Mouse (Mus musculus) liver, embryonic 15.5 days (tissue): Measurements from ENCODE around the gene Nprl2. TPM values are rescaled to one million over a fixed set of nuclear protein-coding genes. Genes with fewer than 3 reads are reported as not detected.

Experiments used
- ATAC-seq: fragments of 200-750 bp; cut with Nextera tagmentation; 2 replicates; pipeline ENCODE4 v1.8.0; 2017; ENCODE audit warnings: moderate number of reproducible peaks, mild to moderate bottlenecking, moderate library complexity; ENCODE audit not compliant: insufficient read depth
- H3K27ac ChIP-seq: fragments of 300-500 bp; sonication (generic); replicated peaks from 2 replicates; pipeline ENCODE4 v1.5.1; 2015; ENCODE audit warnings: mild to moderate bottlenecking, inconsistent platforms
- H3K27me3 ChIP-seq: fragments of 300-500 bp; sonication (generic); 2 replicates; pipeline ENCODE4 v1.6.1; 2015; ENCODE audit warnings: mild to moderate bottlenecking, inconsistent platforms
- H3K36me3 ChIP-seq: fragments of 300-500 bp; sonication (generic); replicated peaks from 2 replicates; pipeline ENCODE4 v1.6.1; 2015; ENCODE audit warnings: moderate library complexity, mild to moderate bottlenecking, inconsistent platforms
- H3K4me1 ChIP-seq: fragments of 300-500 bp; sonication (generic); replicated peaks from 2 replicates; pipeline ENCODE4 v1.6.1; 2015; ENCODE audit warnings: inconsistent platforms
- H3K4me2 ChIP-seq: fragments of 300-500 bp; sonication (generic); 2 replicates; pipeline ENCODE4 v1.6.1; 2015; ENCODE audit warnings: moderate library complexity, mild to moderate bottlenecking, inconsistent platforms
- H3K4me3 ChIP-seq: fragments of 300-500 bp; sonication (generic); replicated peaks from 2 replicates; pipeline ENCODE4 v1.5.1; 2015; ENCODE audit warnings: mild to moderate bottlenecking, inconsistent platforms
- H3K9ac ChIP-seq: fragments of 300-500 bp; sonication (generic); 2 replicates; pipeline ENCODE4 v1.6.1; 2015; ENCODE audit warnings: moderate library complexity, mild to moderate bottlenecking, inconsistent platforms
- H3K9me3 ChIP-seq: fragments of 300-500 bp; sonication (generic); replicated peaks from 2 replicates; pipeline ENCODE4 v1.6.1; 2016; ENCODE audit warnings: inconsistent platforms
- WGBS: fragments of 180-500 bp; shearing (Covaris S2); methylation state at CpG from one replicate; pipeline ENCODE4 v1.1.7; 2015; ENCODE audit warnings: mixed read lengths; ENCODE audit not compliant: insufficient replicate concordance; 5-methylcytosine and 5-hydroxymethylcytosine counted together
- polyA plus RNA-seq: library from polyadenylated mRNA; unstranded; fragments of >200 nt; fragmentation: Nextera tagmentation; extraction: Ambion mirVana; gene quantifications from 2 replicates; pipeline ENCODE4 v1.2.1, GENCODE M21; 2015

Nprl2 gene
- polyA plus RNA-seq, 1 experiment from 2014 or later = 11.2 TPM

DNA sequence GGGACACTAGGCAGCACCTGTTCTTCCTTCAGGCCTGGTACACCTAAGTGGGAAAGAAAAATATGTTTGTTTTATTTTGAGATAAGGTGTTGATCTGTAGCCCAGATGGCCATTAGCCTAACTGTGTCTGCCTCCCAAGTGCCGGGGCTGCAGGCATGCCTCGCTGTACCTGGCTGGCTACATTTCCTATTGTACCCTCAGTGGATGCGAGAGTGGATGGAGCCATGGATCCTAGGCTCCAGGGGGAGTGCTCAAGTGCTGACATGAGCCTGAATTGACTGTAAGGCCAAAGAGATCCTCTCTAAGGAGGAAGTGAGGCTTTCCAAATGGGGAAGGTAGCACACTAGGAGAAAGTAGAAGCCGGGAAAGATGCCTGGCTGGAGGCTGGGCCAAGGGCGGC, 5.9 kb downstream of the Nprl2 start:
- 64% methylated on average over 5 of the region's 5 CpGs for WGBS
- Histone ChIP-seq H3K27ac (no peak overlapping the region), H3K4me2 (no peak overlapping the region), H3K4me3 (no peak overlapping the region), H3K27me3 (peaks cover 48% of the 10 kb centered on the region), H3K9me3 (no peaks in the 10 kb centered on the region), H3K9ac (no peak overlapping the region), H3K36me3 (peaks cover 17% of the 10 kb centered on the region), H3K4me1 (peaks cover 61% of the 10 kb centered on the region)
- no peak for ATAC-seq

DNA sequence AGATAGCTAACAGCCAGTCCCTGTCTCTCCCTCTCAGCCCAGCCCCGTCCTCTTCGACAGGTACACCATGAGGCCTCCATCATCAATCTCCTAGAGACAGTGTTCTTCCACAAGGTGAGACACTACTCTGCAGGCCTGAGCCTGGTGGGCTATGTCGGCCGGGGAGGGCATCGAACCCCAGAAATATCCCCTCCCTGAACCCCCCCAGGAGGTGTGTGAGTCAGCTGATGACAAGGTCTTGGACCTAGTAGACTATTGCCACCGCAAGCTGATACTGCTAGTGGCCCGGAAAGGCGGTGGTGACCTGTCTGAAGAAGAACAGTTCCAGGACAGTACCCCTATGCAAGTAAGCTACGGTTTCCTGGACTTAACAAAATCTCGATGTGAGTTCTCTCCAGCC, 6.8 kb downstream of the Nprl2 start:
- H3K27ac ChIP-seq = no peak overlapping the region
- ATAC-seq = no peak
- H3K9me3 ChIP-seq = no peaks in the 10 kb centered on the region
- H3K4me2 ChIP-seq = no peak overlapping the region
- H3K36me3 ChIP-seq = peaks cover 13% of the 10 kb centered on the region
- no peak overlapping the region for H3K4me3 ChIP-seq
- H3K4me1 ChIP-seq = peaks cover 64% of the 10 kb centered on the region
- H3K9ac ChIP-seq = no peak overlapping the region
- 78% methylated on average over 10 of the region's 10 CpGs for WGBS
- peaks cover 50% of the 10 kb centered on the region for H3K27me3 ChIP-seq

DNA sequence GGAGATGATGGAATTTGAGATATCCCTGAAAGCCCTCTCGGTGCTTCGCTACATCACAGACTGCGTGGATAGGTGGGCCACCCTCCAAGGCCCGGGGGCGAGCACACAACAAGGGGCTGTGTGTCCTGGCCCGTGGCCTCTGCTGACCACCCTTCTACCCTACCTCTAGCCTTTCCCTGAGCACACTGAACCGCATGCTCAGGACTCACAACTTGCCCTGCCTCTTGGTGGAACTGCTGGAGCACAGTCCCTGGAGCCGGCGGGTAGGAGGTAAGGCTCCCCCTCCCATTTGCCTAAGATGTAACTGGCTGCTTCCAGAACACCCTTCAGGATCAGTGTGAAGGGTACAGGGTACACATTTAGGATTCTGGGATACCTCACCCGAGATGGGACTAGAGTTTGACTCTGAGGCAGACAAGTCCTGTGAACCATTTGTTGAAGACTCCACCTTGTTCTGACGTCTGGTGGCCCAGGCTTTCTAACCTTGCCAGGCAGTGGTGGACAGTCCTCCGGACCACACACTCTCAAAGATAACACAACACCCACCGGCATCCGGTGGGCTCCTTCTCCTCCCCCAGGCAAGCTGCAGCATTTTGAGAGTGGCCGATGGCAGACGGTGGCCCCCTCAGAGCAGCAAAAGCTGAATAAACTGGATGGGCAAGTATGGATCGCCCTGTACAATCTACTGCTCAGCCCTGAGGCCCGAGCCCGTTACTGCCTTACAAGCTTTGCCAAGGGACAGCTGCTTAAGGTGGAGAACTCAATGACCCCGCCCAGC, 7.5 kb downstream of the Nprl2 start:
- H3K27me3 ChIP-seq = peaks cover 50% of the 10 kb centered on the region
- no peak overlapping the region for H3K27ac ChIP-seq
- ATAC-seq = no peak
- no peak overlapping the region for H3K9ac ChIP-seq
- no peak overlapping the region for H3K4me2 ChIP-seq
- 72% methylated on average over 20 of the region's 20 CpGs for WGBS
- H3K9me3 ChIP-seq = no peaks in the 10 kb centered on the region
- H3K36me3 ChIP-seq = peaks cover 9% of the 10 kb centered on the region
- H3K4me3 ChIP-seq = no peak overlapping the region
- peaks cover 68% of the 10 kb centered on the region for H3K4me1 ChIP-seq

DNA sequence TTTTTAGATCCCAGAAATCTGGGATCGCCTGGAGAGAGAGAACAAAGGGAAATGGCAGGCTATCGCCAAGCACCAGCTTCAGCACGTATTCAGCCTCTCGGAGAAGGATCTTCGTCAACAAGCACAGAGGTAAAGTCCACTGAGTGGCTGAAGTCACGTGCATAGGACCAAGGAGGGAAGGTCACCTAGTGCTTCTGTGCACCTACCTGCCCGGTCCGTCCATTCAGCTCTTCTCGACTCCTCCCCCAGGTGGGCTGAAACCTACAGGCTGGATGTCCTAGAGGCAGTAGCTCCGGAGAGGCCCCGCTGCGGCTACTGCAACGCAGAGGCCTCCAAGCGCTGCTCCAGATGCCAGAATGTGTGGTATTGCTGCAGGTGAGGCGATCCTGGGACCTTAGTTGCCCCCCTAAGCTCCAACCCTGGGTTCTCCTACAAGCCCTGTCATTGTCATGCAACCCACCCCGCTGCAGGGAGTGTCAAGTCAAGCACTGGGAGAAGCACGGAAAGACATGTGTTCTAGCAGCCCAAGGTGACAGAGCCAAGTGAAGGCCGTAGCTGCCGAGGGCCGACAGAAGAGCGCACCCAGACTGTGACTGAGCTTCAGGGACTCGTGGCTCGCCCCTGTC, 8.6 kb downstream of the Nprl2 start:
- peaks cover 70% of the 10 kb centered on the region for H3K4me1 ChIP-seq

DNA sequence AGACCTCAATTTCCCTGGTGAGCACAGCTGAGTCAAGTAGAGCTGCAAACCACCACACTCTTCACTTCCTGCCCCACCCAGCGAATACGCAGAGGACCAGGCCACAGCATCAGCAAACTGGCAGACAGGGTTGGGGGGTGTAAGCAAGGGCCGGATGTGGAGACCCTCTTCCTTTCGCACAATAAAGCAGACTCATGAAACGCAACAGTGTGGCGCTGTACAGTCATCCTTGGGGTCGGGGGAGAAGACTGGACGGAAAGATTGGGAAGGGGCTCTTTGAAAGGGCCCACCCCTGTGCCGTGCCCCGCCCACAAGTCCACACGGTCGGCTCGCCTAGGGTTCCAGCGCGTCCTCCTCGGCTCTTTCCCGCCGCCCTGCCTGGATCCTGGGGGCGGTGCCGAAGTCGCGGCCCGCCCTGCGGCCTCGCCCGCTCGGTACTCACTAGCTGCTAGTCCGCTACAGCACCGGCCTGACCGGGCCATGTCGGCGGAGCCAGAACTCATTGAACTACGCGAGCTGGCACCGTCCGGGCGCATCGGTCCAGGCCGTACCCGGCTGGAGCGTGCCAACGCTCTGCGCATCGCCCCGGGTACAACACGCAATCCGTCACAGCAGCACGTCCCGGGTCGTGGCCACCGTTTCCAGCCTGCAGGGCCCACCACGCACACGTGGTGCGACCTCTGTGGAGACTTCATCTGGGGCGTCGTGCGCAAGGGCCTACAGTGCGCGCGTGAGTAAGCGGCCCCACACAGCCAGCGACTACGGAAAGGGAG, 9.3 kb downstream of the Nprl2 start, which contains the start of gene Rassf1:
TSS of gene Rassf1 (plus strand) at position 439 of the 773 bp plus-strand sequence.
- peak; percentile 24 for ATAC-seq
- H3K9me3 ChIP-seq = no peaks in the 10 kb centered on the region
- peaks cover 70% of the 10 kb centered on the region for H3K4me1 ChIP-seq
- 1% methylated on average over 63 of the region's 63 CpGs for WGBS
- H3K27ac ChIP-seq = 0 out of 2 replicates have a peak within 1 kb of the TSS, but pooled peaks have one; percentile 43
- peak within 1 kb of the TSS; percentile 94 for H3K4me2 ChIP-seq
- peak within 1 kb of the TSS; percentile 57 for H3K4me3 ChIP-seq
- H3K27me3 ChIP-seq = peaks cover 50% of the 10 kb centered on the region
- no peaks in the 10 kb centered on the region for H3K36me3 ChIP-seq
- peak within 1 kb of the TSS; percentile 64 for H3K9ac ChIP-seq

More for the DNA sequence above, 8.6 kb downstream of the Nprl2 start:
- ATAC-seq = no peak
- Histone ChIP-seq H3K4me3 (peak overlapping the region; percentile 57), H3K27ac (no peak overlapping the region), H3K4me2 (peak overlapping the region; percentile 94), H3K27me3 (peaks cover 50% of the 10 kb centered on the region), H3K9me3 (no peaks in the 10 kb centered on the region), H3K9ac (peak overlapping the region; percentile 64; the same call in 1 of the 2 replicates), H3K36me3 (no peaks in the 10 kb centered on the region)
- WGBS = 39% methylated on average over 23 of the region's 23 CpGs

DNA sequence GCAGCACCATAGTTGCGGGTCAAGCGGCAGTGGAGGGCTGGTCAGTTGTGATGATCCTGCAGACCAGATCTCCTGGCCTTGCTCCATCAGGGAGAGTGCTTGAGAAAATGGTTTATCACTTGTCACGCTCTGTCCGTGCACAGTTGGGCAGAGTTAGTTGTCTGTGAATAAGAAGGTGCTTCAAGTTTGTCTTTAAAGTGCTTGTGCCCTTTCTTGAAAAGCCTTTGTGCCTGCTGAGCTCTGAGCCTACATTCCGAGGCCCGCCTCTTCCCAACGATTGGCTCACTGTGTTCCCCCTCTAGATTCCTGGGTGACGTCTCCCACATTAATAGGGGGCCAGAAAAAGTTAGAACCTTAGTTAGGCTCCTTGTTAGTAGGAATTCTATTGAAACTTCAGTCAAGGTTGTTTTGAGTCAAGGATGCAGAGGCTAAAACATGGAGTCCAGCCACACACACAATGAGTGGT, 9.9 kb downstream of the Nprl2 start:
- Histone ChIP-seq H3K9me3 (no peaks in the 10 kb centered on the region), H3K27me3 (peaks cover 50% of the 10 kb centered on the region), H3K9ac (peak overlapping the region; percentile 64), H3K4me2 (peak overlapping the region; percentile 94), H3K4me1 (peaks cover 70% of the 10 kb centered on the region), H3K4me3 (peak overlapping the region; percentile 57), H3K27ac (0 out of 2 replicates have a peak overlapping the region, but pooled peaks have one; percentile 43), H3K36me3 (no peaks in the 10 kb centered on the region)
- 32% methylated on average over 8 of the region's 8 CpGs for WGBS
- no peak for ATAC-seq

DNA sequence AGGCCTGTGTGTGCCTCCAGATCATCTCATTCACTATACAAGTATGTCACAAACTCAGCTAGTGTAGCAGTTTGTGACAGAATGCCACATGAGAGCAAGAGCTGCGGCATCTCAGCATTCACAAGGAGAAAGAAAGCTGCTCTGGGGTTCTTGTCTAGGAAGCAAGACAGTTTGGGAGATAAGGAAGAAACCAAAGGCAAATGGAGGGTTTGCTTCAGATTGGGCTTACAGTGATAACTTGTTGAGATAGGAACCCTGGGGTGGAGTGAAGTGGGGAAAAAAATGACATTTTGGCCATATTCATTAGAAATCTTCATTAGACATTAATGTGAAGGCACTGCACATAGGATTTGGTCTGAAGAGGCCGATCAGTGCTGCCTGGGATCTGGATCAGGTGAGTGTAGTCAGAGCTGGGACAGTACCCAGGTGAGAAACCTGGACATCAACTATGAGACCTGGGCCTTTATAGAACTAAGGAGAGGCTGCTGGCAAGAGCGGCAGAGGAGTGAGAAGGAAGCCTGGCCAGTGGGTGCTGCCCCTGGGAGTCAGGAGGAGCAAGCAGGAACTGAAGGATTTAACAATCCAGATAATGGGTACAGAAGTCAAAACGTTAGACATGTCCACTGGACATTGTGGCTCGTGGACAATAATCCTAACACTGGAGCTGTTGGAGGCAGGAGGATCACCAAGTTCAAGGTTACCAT, 10.8 kb downstream of the Nprl2 start:
- H3K36me3 ChIP-seq = peaks cover 8% of the 10 kb centered on the region
- peak overlapping the region; percentile 97 for H3K4me2 ChIP-seq
- ATAC-seq = no peak
- H3K4me3 ChIP-seq = peak overlapping the region; percentile 83
- H3K27me3 ChIP-seq = peaks cover 50% of the 10 kb centered on the region
- 55% methylated on average over 5 of the region's 5 CpGs for WGBS
- H3K9me3 ChIP-seq = no peaks in the 10 kb centered on the region
- H3K4me1 ChIP-seq = peaks cover 69% of the 10 kb centered on the region
- no peak overlapping the region for H3K27ac ChIP-seq
- H3K9ac ChIP-seq = peak overlapping the region; percentile 94

DNA sequence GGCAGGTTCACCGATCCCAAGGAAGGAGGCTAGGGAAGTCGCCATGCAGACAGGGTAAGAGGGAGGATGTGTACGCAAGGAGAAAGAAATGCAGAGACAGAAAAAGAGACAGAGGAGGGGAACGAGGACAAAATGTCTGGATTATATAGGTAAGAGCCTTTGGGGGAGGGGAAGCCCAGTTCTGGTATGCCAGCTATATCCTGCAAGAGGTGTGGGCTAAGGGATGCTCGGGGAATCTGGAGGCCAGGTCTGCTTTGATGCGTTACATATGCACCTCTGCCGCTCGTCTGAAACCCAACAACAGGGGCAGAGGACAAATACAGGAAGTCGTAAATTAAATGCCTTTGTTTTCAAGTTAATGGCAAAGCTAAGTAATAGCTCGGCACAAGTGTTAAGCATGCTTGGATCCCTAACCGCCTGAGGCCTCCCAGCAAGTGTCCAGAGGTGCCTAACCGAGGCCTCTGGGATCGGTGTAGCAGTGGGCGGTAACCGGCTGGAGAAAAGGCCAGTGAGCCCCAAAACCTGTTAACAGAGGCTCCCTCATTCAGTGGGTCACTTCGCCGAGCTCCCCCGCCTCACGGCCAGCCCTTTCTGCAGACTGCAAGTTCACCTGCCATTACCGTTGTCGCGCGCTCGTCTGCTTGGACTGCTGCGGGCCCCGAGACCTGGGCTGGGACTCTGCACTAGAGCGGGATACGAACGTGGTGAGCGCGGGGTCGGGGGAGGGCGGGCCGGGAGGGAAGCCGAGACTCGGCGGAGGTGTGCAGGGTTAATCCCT, 11.7 kb downstream of the Nprl2 start:
- H3K4me3 ChIP-seq = peak overlapping the region; percentile 83
- ATAC-seq = peak; percentile 37
- H3K36me3 ChIP-seq = peaks cover 17% of the 10 kb centered on the region
- 4% methylated on average over 37 of the region's 37 CpGs for WGBS
- H3K9ac ChIP-seq = peak overlapping the region; percentile 94
- no peaks in the 10 kb centered on the region for H3K9me3 ChIP-seq
- peaks cover 44% of the 10 kb centered on the region for H3K27me3 ChIP-seq
- H3K4me2 ChIP-seq = peak overlapping the region; percentile 97
- H3K4me1 ChIP-seq = peaks cover 66% of the 10 kb centered on the region
- peak overlapping the region; percentile 95 for H3K27ac ChIP-seq

DNA sequence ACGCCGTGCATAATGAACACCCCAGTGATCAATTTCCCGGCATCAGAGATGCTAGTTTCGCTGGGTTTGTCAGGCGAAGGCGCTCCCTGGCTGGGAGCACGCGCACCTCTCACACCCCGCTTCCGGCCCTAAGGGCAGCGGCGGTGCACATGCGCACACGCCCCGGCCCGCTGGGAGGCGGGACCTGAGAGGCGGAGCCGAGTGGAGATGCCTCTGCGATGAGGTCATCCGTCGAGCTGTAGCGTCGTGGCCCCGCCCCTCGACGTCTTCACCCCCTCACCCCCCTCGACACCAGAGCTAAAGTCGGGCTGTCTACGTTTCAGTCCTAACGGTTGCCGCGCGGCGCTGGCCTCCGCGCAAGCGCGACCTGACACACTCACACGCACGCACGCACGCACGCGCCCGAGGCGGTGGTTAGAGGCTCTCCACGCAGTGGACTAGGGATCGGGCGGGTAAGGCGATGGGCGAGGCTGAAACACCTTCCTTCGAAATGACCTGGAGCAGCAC, 12.3 kb downstream of the Nprl2 start:
- H3K9ac ChIP-seq = peak overlapping the region; percentile 94
- H3K4me1 ChIP-seq = peaks cover 66% of the 10 kb centered on the region
- peak; percentile 89 for ATAC-seq
- peak overlapping the region; percentile 83 for H3K4me3 ChIP-seq
- H3K27me3 ChIP-seq = peaks cover 38% of the 10 kb centered on the region
- H3K36me3 ChIP-seq = peaks cover 24% of the 10 kb centered on the region
- under 1% methylated on average over 53 of the region's 53 CpGs for WGBS
- H3K27ac ChIP-seq = peak overlapping the region; percentile 95
- no peaks in the 10 kb centered on the region for H3K9me3 ChIP-seq
- H3K4me2 ChIP-seq = peak overlapping the region; percentile 97

DNA sequence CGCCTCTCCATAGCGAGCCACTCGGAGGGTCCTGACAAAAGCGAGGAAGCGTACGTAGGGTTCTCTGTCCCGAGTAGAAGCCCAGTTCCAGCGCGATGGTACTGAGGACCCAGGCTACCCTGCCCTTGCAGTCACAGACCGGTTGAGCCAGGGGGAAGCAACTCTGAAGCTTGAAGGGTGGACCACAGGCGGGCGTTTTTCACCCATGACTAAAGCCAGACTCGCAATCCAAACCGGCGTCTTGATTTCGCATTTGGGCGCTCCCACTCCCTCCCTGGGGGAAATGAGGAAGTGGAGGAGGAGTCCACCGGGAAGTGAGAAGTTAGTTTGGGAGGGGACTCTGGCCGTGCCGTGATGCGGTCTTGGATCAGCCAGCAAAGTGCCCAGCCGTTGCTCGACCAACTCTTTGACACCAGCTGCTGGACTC, 13.0 kb downstream of the Nprl2 start:
- H3K4me2 ChIP-seq = peak overlapping the region; percentile 97
- peak; percentile 12 for ATAC-seq
- WGBS = 0% methylated on average over 23 of the region's 23 CpGs
- H3K27ac ChIP-seq = peak overlapping the region; percentile 95
- peaks cover 31% of the 10 kb centered on the region for H3K27me3 ChIP-seq
- peaks cover 30% of the 10 kb centered on the region for H3K36me3 ChIP-seq
- no peaks in the 10 kb centered on the region for H3K9me3 ChIP-seq
- peak overlapping the region; percentile 94 for H3K9ac ChIP-seq
- peak overlapping the region; percentile 83 for H3K4me3 ChIP-seq
- H3K4me1 ChIP-seq = peaks cover 66% of the 10 kb centered on the region
